Comparison of ENCODE assay signal across 26 mouse cellular contexts in the genomic region with DNA sequence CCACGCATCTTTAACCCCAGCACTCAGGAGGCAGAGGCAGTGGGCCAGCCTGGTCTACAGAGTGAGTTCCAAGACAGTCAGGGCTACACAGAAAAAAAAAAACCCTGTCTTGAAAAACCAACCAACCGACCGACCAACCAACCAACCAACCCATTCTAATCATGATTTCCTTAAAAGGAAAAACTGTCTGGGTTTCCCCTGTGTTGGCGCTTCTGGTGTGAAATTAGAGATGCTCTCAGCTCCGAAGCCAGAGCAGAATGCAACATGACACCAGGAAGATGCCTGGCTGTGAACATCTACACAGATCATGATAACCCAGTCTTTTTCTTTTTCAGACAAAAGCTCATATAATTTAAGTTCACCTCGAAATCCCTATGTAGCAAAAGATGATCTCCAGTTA.
"Had no signal": no experiment of that assay in that cellular context is flagged by ENCODE, and none has a peak within 500 bp of the region (broad histone marks: within the 10 kb centered on the region; RNA-seq: fewer than 3 reads in every experiment).

No protein-coding gene starts in this region.

- H3K9me3 ChIP-seq: limb, embryonic 13.5 days; limb, embryonic 15.5 days; liver, embryonic 15.5 days; midbrain, embryonic 12.5 days; midbrain, embryonic 15.5 days had no signal

- ATAC-seq: liver, embryonic 12.5 days; liver, postnatal 0 days; midbrain, embryonic 13.5 days; midbrain, embryonic 15.5 days; midbrain, embryonic 16.5 days had no signal

- H3K4me3 ChIP-seq: limb, embryonic 10.5 days; limb, embryonic 12.5 days; limb, embryonic 13.5 days; limb, embryonic 15.5 days; liver, embryonic 12.5 days; liver, embryonic 13.5 days; liver, embryonic 15.5 days; lung, embryonic 15.5 days; megakaryocyte, embryonic 14.5 days; midbrain, embryonic 10.5 days; midbrain, embryonic 12.5 days; midbrain, embryonic 13.5 days; midbrain, embryonic 15.5 days had no signal

- H3K27ac ChIP-seq: limb, embryonic 10.5 days; limb, embryonic 12.5 days; limb, embryonic 13.5 days; limb, embryonic 15.5 days; liver, embryonic 12.5 days; liver, embryonic 13.5 days; liver, embryonic 14.5 days; liver, embryonic 15.5 days; lung, embryonic 15.5 days; macrophage; midbrain, embryonic 10.5 days; midbrain, embryonic 12.5 days; midbrain, embryonic 13.5 days; midbrain, embryonic 15.5 days had no signal

- H3K27me3 ChIP-seq: limb, embryonic 12.5 days; limb, embryonic 13.5 days; limb, embryonic 15.5 days; liver, embryonic 12.5 days; liver, embryonic 13.5 days; lung, embryonic 15.5 days; megakaryocyte, embryonic 14.5 days; midbrain, embryonic 13.5 days; midbrain, embryonic 15.5 days had no signal

- H3K4me2 ChIP-seq: limb, embryonic 12.5 days; limb, embryonic 13.5 days; limb, embryonic 15.5 days; liver, embryonic 11.5 days; liver, embryonic 12.5 days; liver, embryonic 13.5 days; liver, embryonic 15.5 days; lung, embryonic 14.5 days; lung, embryonic 15.5 days; midbrain, embryonic 11.5 days; midbrain, embryonic 12.5 days; midbrain, embryonic 13.5 days; midbrain, embryonic 15.5 days had no signal

- H3K9ac ChIP-seq: limb, embryonic 12.5 days; limb, embryonic 13.5 days; limb, embryonic 15.5 days; liver, embryonic 12.5 days; liver, embryonic 13.5 days; liver, embryonic 14.5 days; liver, embryonic 15.5 days; liver, postnatal 0 days; lung, embryonic 14.5 days; lung, embryonic 15.5 days; midbrain, embryonic 12.5 days; midbrain, embryonic 13.5 days; midbrain, embryonic 15.5 days had no signal

- H3K36me3 ChIP-seq: limb, embryonic 10.5 days; limb, embryonic 12.5 days; limb, embryonic 13.5 days; limb, embryonic 15.5 days; liver, embryonic 12.5 days; liver, embryonic 13.5 days; liver, embryonic 15.5 days; lung, embryonic 15.5 days; midbrain, embryonic 10.5 days; midbrain, embryonic 12.5 days; midbrain, embryonic 13.5 days; midbrain, embryonic 15.5 days had no signal

- H3K4me1 ChIP-seq: limb, embryonic 15.5 days had no signal

- DNase-seq: left cerebral cortex, postnatal 4 days; liver; liver, embryonic 13.5 days; liver, postnatal 0 days; lung, adult 2 months; lung, embryonic 14.5 days; lung, postnatal 14 days; lung, postnatal 4 days; midbrain, embryonic 14.5 days had no signal
